Mouse (Mus musculus): ENCODE results near the gene Nlrc5. TPM values are rescaled to one million over a fixed set of nuclear protein-coding genes. Genes with fewer than 3 reads are reported as not detected.

The Nlrc5 gene
- polyA plus RNA-seq, 1 experiment from 2014 or later: 0.35 TPM

GRCm38 (mm10) chr8:94543981-94544380 is 109.8 kb downstream of the Nlrc5 start:
- Histone ChIP-seq H3K9ac (no peak overlapping the region), H3K9me3 (replicated peaks) (no peaks in the 10 kb centered on the region), H3K4me1 (replicated peaks) (no peaks in the 10 kb centered on the region), H3K4me2 (no peak overlapping the region), H3K27ac (replicated peaks) (no peak overlapping the region), H3K4me3 (replicated peaks) (no peak overlapping the region), H3K36me3 (replicated peaks) (no peaks in the 10 kb centered on the region), H3K27me3 (peaks cover 2% of the 10 kb centered on the region; the same call in 1 of the 2 replicates)
- 58% methylated on average over 8 of the region's 8 CpGs for WGBS (ENCODE audit: insufficient replicate concordance)
- no peak for ATAC-seq (ENCODE audit: insufficient read depth)

- no peak for ATAC-seq (ENCODE audit: insufficient read depth)
- no peaks in the 10 kb centered on the region for H3K4me1 ChIP-seq (replicated peaks)
- H3K36me3 ChIP-seq (replicated peaks): no peaks in the 10 kb centered on the region
- H3K4me2 ChIP-seq: no peak overlapping the region
- 57% methylated on average over 5 of the region's 5 CpGs for WGBS (ENCODE audit: insufficient replicate concordance)
- H3K27ac ChIP-seq (replicated peaks): no peak overlapping the region
- H3K27me3 ChIP-seq: no peaks in the 10 kb centered on the region
- no peak overlapping the region for H3K9ac ChIP-seq
- no peak overlapping the region for H3K4me3 ChIP-seq (replicated peaks)
- no peaks in the 10 kb centered on the region for H3K9me3 ChIP-seq (replicated peaks)
Observed at GRCm38 (mm10) chr8:94549041-94549440, 114.9 kb downstream of the Nlrc5 start.

DNA sequence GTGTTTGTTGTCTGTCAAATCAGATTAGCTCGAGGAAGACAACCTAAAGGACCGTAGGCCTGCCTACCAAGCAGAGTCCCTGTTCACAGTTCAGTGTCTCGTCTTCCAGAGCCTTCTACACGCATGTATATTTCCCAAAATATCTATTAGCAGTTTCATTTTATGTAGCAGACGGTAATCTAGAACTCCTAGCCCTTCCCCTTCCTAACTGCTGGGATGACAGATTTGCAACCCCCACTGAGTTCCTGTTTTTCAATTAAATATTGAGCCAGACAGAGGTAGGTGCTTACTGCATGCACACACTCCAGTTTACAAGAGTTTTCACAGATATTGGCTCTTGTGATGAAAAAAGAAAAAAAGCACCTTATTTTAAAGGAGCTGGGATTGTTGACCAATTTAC is 115.3 kb downstream of the Nlrc5 start:
- Histone ChIP-seq H3K9ac (no peak overlapping the region), H3K27me3 (no peaks in the 10 kb centered on the region), H3K4me2 (no peak overlapping the region), H3K9me3 (replicated peaks) (no peaks in the 10 kb centered on the region), H3K4me3 (replicated peaks) (no peak overlapping the region), H3K4me1 (replicated peaks) (no peaks in the 10 kb centered on the region), H3K27ac (replicated peaks) (0 out of 2 replicates have a peak overlapping the region, but pooled peaks have one; percentile 19), H3K36me3 (replicated peaks) (no peaks in the 10 kb centered on the region)
- no peak for ATAC-seq (ENCODE audit: insufficient read depth)
- 24% methylated on average over 5 of the region's 5 CpGs for WGBS (ENCODE audit: insufficient replicate concordance)

DNA sequence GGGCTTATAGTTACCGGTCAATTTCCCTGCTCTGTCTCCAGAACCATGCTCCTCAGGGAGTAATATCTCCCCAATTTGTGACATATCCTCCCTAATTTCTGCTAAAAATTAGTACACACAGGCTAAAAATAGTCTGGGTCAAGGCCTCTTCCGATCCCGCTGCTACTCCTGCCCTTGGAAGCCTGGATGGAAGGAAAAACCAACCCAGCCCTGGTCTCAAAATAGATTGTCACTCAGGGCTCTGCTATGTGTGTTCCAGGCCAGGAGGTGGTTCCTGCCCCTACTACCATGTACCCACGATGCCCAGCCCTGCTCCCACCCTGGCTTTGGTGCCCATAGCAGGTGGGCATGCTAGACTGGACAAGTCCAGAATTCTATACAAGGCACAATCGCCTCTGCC is 115.8 kb downstream of the Nlrc5 start:
- ATAC-seq (ENCODE audit: insufficient read depth): no peak
- H3K36me3 ChIP-seq (replicated peaks): no peaks in the 10 kb centered on the region
- 62% methylated on average over 5 of the region's 5 CpGs for WGBS (ENCODE audit: insufficient replicate concordance)
- no peak overlapping the region for H3K4me3 ChIP-seq (replicated peaks)
- no peak overlapping the region for H3K4me2 ChIP-seq
- no peaks in the 10 kb centered on the region for H3K4me1 ChIP-seq (replicated peaks)
- H3K9ac ChIP-seq: no peak overlapping the region
- no peaks in the 10 kb centered on the region for H3K27me3 ChIP-seq
- 0 out of 2 replicates have a peak overlapping the region, but pooled peaks have one; percentile 19 for H3K27ac ChIP-seq (replicated peaks)
- no peaks in the 10 kb centered on the region for H3K9me3 ChIP-seq (replicated peaks)

GRCm38 (mm10) chr8:94551471-94552422 is 117.6 kb downstream of the Nlrc5 start:
- Histone ChIP-seq H3K4me3 (replicated peaks) (no peak overlapping the region), H3K4me2 (no peak overlapping the region), H3K9ac (no peak overlapping the region), H3K36me3 (replicated peaks) (no peaks in the 10 kb centered on the region), H3K27me3 (no peaks in the 10 kb centered on the region), H3K9me3 (replicated peaks) (no peaks in the 10 kb centered on the region), H3K4me1 (replicated peaks) (no peaks in the 10 kb centered on the region), H3K27ac (replicated peaks) (no peak overlapping the region)
- ATAC-seq (ENCODE audit: insufficient read depth): no peak
- 50% methylated on average over 17 of the region's 17 CpGs for WGBS (ENCODE audit: insufficient replicate concordance)

DNA sequence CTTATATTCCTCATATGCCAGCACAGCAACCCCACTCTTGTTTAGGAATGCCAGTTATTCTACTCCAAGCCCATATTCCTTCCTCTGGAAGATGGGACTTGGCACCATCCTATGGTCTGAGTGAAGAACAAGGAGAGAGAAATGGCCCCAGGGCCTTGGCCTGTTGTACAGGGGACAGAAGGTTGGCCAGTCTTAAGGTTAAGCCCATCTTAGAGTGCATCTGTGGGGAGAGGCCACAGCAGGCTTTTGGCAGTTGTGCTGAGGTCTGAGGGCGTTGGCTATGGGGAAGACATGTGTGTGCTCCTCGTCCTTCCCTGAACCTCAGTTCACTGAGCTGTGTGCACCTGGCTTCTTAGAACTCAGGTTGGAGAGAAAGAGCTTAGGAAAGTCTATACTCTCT is 118.5 kb downstream of the Nlrc5 start:
- Histone ChIP-seq H3K4me1 (replicated peaks) (no peaks in the 10 kb centered on the region), H3K9ac (no peak overlapping the region), H3K4me3 (replicated peaks) (no peak overlapping the region), H3K9me3 (replicated peaks) (no peaks in the 10 kb centered on the region), H3K4me2 (no peak overlapping the region), H3K27ac (replicated peaks) (no peak overlapping the region), H3K36me3 (replicated peaks) (no peaks in the 10 kb centered on the region), H3K27me3 (no peaks in the 10 kb centered on the region)
- ATAC-seq (ENCODE audit: insufficient read depth): no peak
- WGBS (ENCODE audit: insufficient replicate concordance): 50% methylated on average over 2 of the region's 2 CpGs

GRCm38 (mm10) chr8:94557281-94557680 is 123.1 kb downstream of the Nlrc5 start:
- Histone ChIP-seq H3K27me3 (no peaks in the 10 kb centered on the region), H3K9me3 (replicated peaks) (no peaks in the 10 kb centered on the region), H3K4me3 (replicated peaks) (no peak overlapping the region), H3K27ac (replicated peaks) (no peak overlapping the region), H3K36me3 (replicated peaks) (no peaks in the 10 kb centered on the region), H3K9ac (no peak overlapping the region), H3K4me1 (replicated peaks) (no peaks in the 10 kb centered on the region), H3K4me2 (no peak overlapping the region)
- WGBS (ENCODE audit: insufficient replicate concordance): 77% methylated on average over 3 of the region's 3 CpGs
- no peak for ATAC-seq (ENCODE audit: insufficient read depth)

GRCm38 (mm10) chr8:94561256-94561655 is 127.1 kb downstream of the Nlrc5 start:
- Histone ChIP-seq H3K27me3 (no peaks in the 10 kb centered on the region), H3K4me1 (replicated peaks) (no peaks in the 10 kb centered on the region), H3K9ac (no peak overlapping the region), H3K9me3 (replicated peaks) (no peaks in the 10 kb centered on the region), H3K4me2 (no peak overlapping the region), H3K4me3 (replicated peaks) (no peak overlapping the region), H3K36me3 (replicated peaks) (no peaks in the 10 kb centered on the region), H3K27ac (replicated peaks) (no peak overlapping the region)
- 68% methylated on average over 5 of the region's 5 CpGs for WGBS (ENCODE audit: insufficient replicate concordance)
- no peak for ATAC-seq (ENCODE audit: insufficient read depth)

DNA sequence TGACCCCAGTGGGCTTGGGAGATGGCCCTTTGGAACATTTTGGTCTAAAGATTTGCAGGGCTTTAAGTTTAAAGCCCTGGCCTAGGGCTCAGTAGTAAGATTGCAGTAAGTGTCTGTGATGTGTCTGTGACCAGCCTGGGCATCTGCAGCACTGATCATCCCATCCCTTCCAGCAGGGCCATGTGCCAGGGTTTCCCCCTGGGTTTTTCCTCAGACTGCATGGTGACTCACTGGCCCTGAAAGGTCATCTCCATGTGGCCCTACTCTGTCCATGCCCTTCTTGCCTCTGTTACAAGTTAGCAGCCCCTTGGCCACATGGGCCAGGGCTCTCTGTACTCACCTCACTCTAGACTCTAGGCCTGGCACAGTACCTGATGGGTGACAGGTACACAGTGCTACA is 130.3 kb downstream of the Nlrc5 start:
- Histone ChIP-seq H3K4me3 (replicated peaks) (no peak overlapping the region), H3K4me1 (replicated peaks) (no peaks in the 10 kb centered on the region), H3K27ac (replicated peaks) (no peak overlapping the region), H3K27me3 (no peaks in the 10 kb centered on the region), H3K4me2 (no peak overlapping the region), H3K9ac (no peak overlapping the region), H3K36me3 (replicated peaks) (no peaks in the 10 kb centered on the region), H3K9me3 (replicated peaks) (no peaks in the 10 kb centered on the region)
- ATAC-seq (ENCODE audit: insufficient read depth): no peak

DNA sequence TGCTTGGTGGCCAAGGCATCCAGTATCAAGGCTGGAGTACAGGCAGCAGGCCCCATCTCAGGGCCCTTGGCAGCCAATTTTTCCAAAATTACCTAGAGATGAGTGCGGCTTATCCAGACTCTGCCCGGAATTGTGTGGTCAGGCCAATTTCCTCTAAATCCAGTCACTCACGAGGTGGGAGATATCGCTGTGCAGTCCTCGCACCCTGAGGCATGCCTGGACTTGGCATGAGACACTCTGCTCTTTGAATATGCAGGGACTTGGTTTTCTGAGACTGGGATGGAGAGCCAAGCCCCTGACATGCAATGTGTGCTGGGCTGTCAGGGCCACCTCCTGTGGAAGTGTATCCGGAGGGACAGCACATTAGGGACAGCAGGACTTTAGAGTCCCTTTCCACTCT is 131.9 kb downstream of the Nlrc5 start:
- Histone ChIP-seq H3K27ac (replicated peaks) (no peak overlapping the region), H3K9ac (no peak overlapping the region), H3K27me3 (no peaks in the 10 kb centered on the region), H3K36me3 (replicated peaks) (no peaks in the 10 kb centered on the region), H3K4me3 (replicated peaks) (no peak overlapping the region), H3K4me1 (replicated peaks) (no peaks in the 10 kb centered on the region), H3K9me3 (replicated peaks) (no peaks in the 10 kb centered on the region), H3K4me2 (no peak overlapping the region)
- WGBS (ENCODE audit: insufficient replicate concordance): 64% methylated on average over 6 of the region's 6 CpGs
- ATAC-seq (ENCODE audit: insufficient read depth): no peak

DNA sequence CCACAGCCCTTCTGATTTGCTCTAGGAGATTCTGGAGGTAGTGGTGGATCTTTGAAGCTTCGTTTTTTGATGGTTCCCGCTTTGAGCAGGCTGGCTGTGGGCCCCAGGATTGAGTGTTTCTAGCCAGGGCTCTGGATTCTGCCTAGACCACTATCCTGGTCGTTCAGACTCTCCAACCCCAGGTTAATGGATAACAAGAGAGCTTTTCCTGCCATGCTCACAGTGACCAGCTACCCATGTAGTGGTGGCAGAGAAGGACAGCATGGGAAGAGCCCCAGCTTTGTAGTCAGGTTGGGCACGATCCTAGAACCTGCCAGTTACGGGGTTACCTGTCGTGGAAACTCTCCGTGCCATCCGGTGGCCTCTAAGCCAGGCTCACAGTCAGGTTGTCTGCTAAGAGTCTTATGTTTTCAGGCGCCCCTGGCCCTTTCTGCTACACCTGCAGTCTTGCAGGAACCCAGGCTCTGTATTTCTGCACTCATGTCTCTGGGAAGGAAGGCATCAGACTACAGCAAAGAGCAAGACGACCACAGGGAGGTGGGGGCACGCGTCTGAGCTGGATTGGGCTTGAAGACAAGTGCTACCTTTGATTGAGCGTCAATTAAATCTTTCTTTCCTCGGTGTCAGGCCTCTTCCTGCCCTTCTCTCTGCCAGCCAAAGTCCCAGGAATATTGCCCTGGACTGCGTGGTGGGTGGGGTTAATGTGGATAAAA is 132.4 kb downstream of the Nlrc5 start:
- Histone ChIP-seq H3K36me3 (replicated peaks) (no peaks in the 10 kb centered on the region), H3K9ac (no peak overlapping the region), H3K4me3 (replicated peaks) (no peak overlapping the region), H3K27me3 (no peaks in the 10 kb centered on the region), H3K4me1 (replicated peaks) (no peaks in the 10 kb centered on the region), H3K4me2 (no peak overlapping the region), H3K27ac (replicated peaks) (no peak overlapping the region), H3K9me3 (replicated peaks) (no peaks in the 10 kb centered on the region)
- 51% methylated on average over 15 of the region's 15 CpGs for WGBS (ENCODE audit: insufficient replicate concordance)
- no peak for ATAC-seq (ENCODE audit: insufficient read depth)
